Mouse (Mus musculus): ENCODE measurements around the gene Pou2f2. TPM values are rescaled to one million over a fixed set of nuclear protein-coding genes. Genes with fewer than 3 reads are reported as not detected.

Pou2f2 gene
- total RNA-seq, 2 experiments from 2014 or later = 0.44 to 0.60 TPM

GRCm38 (mm10) chr7:25112178-25112955 lies 67.2 kb downstream of the Pou2f2 start:
- intact Hi-C loops (cut with DNase I) = no loop called here
- DNase-seq = no peak

GRCm38 (mm10) chr7:25110336-25110735 lies 69.2 kb downstream of the Pou2f2 start:
- no peak for DNase-seq
- intact Hi-C loops (cut with DNase I) = no loop called here

- no peak for DNase-seq
- intact Hi-C loops (cut with DNase I) = no loop called here
Measured at GRCm38 (mm10) chr7:25109355-25109754, 70.2 kb downstream of the Pou2f2 start.

GRCm38 (mm10) chr7:25106790-25107502 lies 72.6 kb downstream of the Pou2f2 start:
- intact Hi-C loops (cut with DNase I) = no loop called here
- no peak for DNase-seq

GRCm38 (mm10) chr7:25105411-25106160 lies 73.9 kb downstream of the Pou2f2 start:
- intact Hi-C loops (cut with DNase I) = no loop called here

GRCm38 (mm10) chr7:25099581-25099980 lies 79.9 kb downstream of the Pou2f2 start:
- DNase-seq = no peak
- intact Hi-C loops (cut with DNase I) = no loop called here

More at GRCm38 (mm10) chr7:25105411-25106160, 73.9 kb downstream of the Pou2f2 start:
- peak; percentile 71 to 87 for DNase-seq

GRCm38 (mm10) chr7:25098169-25098568 lies 81.4 kb downstream of the Pou2f2 start:
- intact Hi-C loops (cut with DNase I) = no loop called here
- DNase-seq = no peak

- DNase-seq = no peak
- intact Hi-C loops (cut with DNase I) = no loop called here
Measured at GRCm38 (mm10) chr7:25089875-25090274, 89.7 kb downstream of the Pou2f2 start.

- intact Hi-C loops (cut with DNase I) = no loop called here
- no peak for DNase-seq
Measured at GRCm38 (mm10) chr7:25088968-25089367, 90.6 kb downstream of the Pou2f2 start.

- no peak for DNase-seq
- intact Hi-C loops (cut with DNase I) = no loop called here
Measured at GRCm38 (mm10) chr7:25088531-25088930, 91.0 kb downstream of the Pou2f2 start.

- DNase-seq = no peak
- intact Hi-C loops (cut with DNase I) = no loop called here
Measured at GRCm38 (mm10) chr7:25087972-25088371, 91.6 kb downstream of the Pou2f2 start.

- DNase-seq = no peak
- intact Hi-C loops (cut with DNase I) = no loop called here
Measured at GRCm38 (mm10) chr7:25087256-25087912, 92.1 kb downstream of the Pou2f2 start.

- intact Hi-C loops (cut with DNase I) = no loop called here
- DNase-seq = no peak
Measured at GRCm38 (mm10) chr7:25086656-25087055, 92.9 kb downstream of the Pou2f2 start.

- DNase-seq = no peak
- intact Hi-C loops (cut with DNase I) = loop anchor here (5.0 kb wide), 1 partner anchor 103 kb away; no protein-coding TSS in a partner anchor
Measured at GRCm38 (mm10) chr7:25084621-25085020, 94.9 kb downstream of the Pou2f2 start.

GRCm38 (mm10) chr7:25082510-25082909 lies 97.0 kb downstream of the Pou2f2 start:
- intact Hi-C loops (cut with DNase I) = loop anchor here (5.0 kb wide), 1 partner anchor 105 kb away; no protein-coding TSS in a partner anchor
- peak in 1 of 2 experiments; percentile 42 for DNase-seq

GRCm38 (mm10) chr7:25080431-25080830 lies 99.1 kb downstream of the Pou2f2 start:
- no peak for DNase-seq
- intact Hi-C loops (cut with DNase I) = loop anchor here (5.0 kb wide), 1 partner anchor 107 kb away; no protein-coding TSS in a partner anchor

GRCm38 (mm10) chr7:25079496-25080026 lies 100.0 kb downstream of the Pou2f2 start:
- no peak for DNase-seq
- intact Hi-C loops (cut with DNase I) = loop anchor here (5.0 kb wide), 2 partner anchors 108 to 192 kb away; no protein-coding TSS in a partner anchor

GRCm38 (mm10) chr7:25077414-25077755 lies 102.1 kb downstream of the Pou2f2 start:
- intact Hi-C loops (cut with DNase I) = loop anchor here (5.0 kb wide), 1 partner anchor 190 kb away; no protein-coding TSS in a partner anchor
- DNase-seq = no peak

GRCm38 (mm10) chr7:25076663-25077413 lies 102.7 kb downstream of the Pou2f2 start:
- DNase-seq = peak; percentile 94 to 95
- intact Hi-C loops (cut with DNase I) = loop anchor here (5.0 kb wide), 1 partner anchor 190 kb away; no protein-coding TSS in a partner anchor
